Mouse (Mus musculus): ENCODE measurements around the gene Gfod2. TPM values are rescaled to one million over a fixed set of nuclear protein-coding genes. Genes with fewer than 3 reads are reported as not detected.

Gene Gfod2
- 34.7 and 36.6 TPM in 2 replicates for polyA plus RNA-seq (2016; fragmentation: Nextera tagmentation; extraction: Ambion mirVana)

DNA sequence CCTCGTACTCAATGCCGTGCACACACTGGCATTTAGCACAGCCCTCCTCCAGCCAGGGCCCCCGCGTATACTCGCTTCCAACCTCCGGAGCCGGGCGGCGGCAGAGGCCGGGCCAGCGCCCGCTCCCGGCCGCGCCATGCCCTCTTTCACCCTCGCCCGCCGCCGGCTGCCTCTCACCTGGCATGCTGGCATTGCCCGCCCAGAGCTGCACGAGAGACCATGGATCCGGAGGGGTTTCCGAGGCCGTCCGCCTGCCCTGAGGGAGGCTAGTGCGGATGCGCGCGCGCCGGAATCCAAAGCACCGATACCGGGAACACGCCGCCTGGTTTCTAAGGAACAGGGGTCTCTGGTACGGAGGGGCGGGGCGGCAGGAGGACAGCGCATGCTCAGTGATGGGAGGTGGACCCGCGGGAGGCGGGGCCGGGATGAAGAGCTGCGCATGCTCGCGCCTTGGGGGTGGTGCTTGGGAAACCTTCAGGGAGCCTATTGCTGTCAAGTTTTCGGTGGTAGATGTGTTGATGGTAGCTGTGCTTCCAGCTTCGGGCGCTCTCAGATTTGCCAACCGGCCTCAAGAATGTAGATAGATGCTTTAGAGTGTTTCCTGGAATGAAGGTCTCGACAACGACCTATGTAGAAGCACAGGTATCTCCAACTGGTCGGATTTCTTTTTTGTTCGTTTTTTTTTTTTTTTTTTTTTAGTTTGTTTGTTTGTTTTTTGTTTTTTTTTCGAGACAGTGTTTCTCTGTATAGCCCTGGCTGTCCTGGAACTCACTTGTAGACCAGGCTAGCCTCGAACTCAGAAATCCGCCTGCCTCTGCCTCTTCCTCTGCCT, at the start of gene Gfod2:
Gene Gfod2, minus strand, starts transcription at position 388 of the 832 bp plus-strand sequence.
- peak; percentile 99 for DNase-seq (ENCODE audit: low spot score)
- no peaks in the 10 kb centered on the region for H3K27me3 ChIP-seq (replicated peaks; ENCODE audit: low read depth, poor library complexity, severe bottlenecking)
- WGBS, result 5% methylated on average over 57 of the region's 57 CpGs

DNA sequence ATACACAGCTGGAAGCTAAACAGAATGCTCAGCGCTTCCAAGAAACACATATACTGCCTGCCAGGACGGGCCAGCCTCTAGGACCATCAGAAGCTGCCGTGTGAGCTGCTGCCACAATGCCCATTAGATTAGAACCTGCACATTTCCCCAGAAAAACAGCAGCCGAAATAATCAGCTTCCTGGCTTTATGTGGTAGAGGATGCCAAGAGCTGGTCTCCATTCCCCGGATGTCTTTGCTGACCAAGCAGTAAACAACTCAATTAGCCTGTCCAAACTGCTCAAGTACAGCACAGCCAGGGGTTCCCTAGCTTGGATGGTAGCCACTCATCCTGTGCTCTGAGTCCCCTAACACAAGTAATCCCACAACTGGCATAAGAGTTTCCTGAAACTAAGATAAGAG, 49.3 kb upstream of the Gfod2 start:
- Histone ChIP-seq H3K4me3 (no peak overlapping the region), H3K4me1 (no peaks in the 10 kb centered on the region), H3K9me3 (no peaks in the 10 kb centered on the region), H3K27me3 (replicated peaks; ENCODE audit: low read depth, poor library complexity, severe bottlenecking) (no peaks in the 10 kb centered on the region), H3K36me3 (replicated peaks) (peaks cover 68% of the 10 kb centered on the region), H3K27ac (replicated peaks) (no peak overlapping the region)
- 91% methylated on average over 5 of the region's 5 CpGs for WGBS
- no peak for DNase-seq (ENCODE audit: low spot score)

More for the DNA sequence above, at the start of gene Gfod2:
- peak within 1 kb of the TSS; percentile 91 for H3K27ac ChIP-seq (replicated peaks)
- peaks cover 12% of the 10 kb centered on the region for H3K4me1 ChIP-seq
- peaks cover 15% of the 10 kb centered on the region for H3K36me3 ChIP-seq (replicated peaks)
- no peaks in the 10 kb centered on the region for H3K9me3 ChIP-seq
- peak within 1 kb of the TSS; percentile 98 for H3K4me3 ChIP-seq

DNA sequence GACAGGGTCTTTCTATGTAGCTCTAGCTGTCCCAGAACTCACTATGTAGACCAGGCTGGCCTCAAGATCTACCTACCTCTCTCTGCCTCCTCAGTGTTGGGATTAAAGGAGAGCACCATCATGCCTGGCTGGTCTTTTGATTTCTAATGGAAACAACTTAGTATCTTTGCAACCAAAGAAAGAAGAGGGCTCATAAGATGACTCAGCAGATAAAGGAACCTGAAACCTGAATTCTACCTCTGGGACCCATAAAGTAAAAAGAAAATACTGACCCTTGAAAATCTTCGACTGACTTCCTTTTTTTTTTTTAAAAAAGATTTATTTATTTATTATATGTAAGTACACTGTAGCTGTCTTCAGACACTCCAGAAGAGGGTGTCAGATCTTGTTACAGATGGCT, 47.5 kb upstream of the Gfod2 start:
- peaks cover 57% of the 10 kb centered on the region for H3K36me3 ChIP-seq (replicated peaks)

DNA sequence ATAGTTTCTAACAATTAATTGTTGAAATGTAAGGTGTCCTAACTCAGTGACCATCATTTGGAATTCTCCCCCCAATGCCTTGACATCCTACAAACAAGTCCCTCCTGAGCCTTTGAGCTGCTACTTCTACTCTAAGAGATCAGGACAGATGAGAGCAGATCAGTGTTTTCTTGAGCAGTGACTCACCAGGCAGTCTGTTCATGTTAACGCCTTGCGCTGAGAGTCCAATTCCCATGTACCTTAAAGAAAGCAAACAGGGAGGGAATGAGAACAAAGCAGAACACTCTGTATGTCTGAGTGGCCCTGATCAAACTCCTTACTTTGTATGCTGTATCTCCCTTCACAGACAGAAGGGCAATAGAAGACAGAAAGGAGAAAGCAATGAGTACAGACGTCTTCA, 46.9 kb upstream of the Gfod2 start:
- Histone ChIP-seq H3K9me3 (no peaks in the 10 kb centered on the region), H3K27ac (replicated peaks) (no peak overlapping the region), H3K36me3 (replicated peaks) (peaks cover 51% of the 10 kb centered on the region), H3K4me3 (no peak overlapping the region), H3K4me1 (no peaks in the 10 kb centered on the region), H3K27me3 (replicated peaks; ENCODE audit: low read depth, poor library complexity, severe bottlenecking) (no peaks in the 10 kb centered on the region)
- DNase-seq (ENCODE audit: low spot score), result no peak
- 85% methylated on average over 3 of the region's 3 CpGs for WGBS

More for the DNA sequence above, 47.5 kb upstream of the Gfod2 start:
- Histone ChIP-seq H3K9me3 (no peaks in the 10 kb centered on the region), H3K27me3 (replicated peaks; ENCODE audit: low read depth, poor library complexity, severe bottlenecking) (no peaks in the 10 kb centered on the region), H3K4me1 (no peaks in the 10 kb centered on the region), H3K4me3 (no peak overlapping the region), H3K27ac (replicated peaks) (no peak overlapping the region)
- no peak for DNase-seq (ENCODE audit: low spot score)
- WGBS, result 87% methylated on average over 1 of the region's 1 CpGs

DNA sequence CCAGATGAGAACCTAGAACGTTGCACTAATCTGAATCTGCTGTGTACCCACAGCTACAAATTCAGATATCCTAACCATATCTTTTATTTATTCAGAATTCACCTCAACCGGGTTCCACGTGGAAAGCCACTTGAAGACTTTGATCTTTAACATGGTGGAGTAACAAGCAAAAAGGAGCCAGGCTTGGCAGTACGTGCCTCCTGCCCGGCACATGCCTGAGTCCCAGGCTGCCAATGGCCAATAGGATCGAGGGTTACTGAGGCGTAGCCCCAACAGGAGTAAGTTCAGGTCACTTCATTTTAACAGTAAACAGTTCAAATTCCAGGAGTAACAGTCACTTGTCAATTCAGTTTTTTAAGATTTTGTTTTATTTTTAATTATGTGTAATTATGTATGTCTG, 46.3 kb upstream of the Gfod2 start:
- 93% methylated on average over 7 of the region's 7 CpGs for WGBS
- Histone ChIP-seq H3K27ac (replicated peaks) (no peak overlapping the region), H3K4me3 (no peak overlapping the region), H3K36me3 (replicated peaks) (peaks cover 54% of the 10 kb centered on the region), H3K9me3 (no peaks in the 10 kb centered on the region), H3K4me1 (no peaks in the 10 kb centered on the region), H3K27me3 (replicated peaks; ENCODE audit: low read depth, poor library complexity, severe bottlenecking) (no peaks in the 10 kb centered on the region)
- DNase-seq (ENCODE audit: low spot score), result no peak

DNA sequence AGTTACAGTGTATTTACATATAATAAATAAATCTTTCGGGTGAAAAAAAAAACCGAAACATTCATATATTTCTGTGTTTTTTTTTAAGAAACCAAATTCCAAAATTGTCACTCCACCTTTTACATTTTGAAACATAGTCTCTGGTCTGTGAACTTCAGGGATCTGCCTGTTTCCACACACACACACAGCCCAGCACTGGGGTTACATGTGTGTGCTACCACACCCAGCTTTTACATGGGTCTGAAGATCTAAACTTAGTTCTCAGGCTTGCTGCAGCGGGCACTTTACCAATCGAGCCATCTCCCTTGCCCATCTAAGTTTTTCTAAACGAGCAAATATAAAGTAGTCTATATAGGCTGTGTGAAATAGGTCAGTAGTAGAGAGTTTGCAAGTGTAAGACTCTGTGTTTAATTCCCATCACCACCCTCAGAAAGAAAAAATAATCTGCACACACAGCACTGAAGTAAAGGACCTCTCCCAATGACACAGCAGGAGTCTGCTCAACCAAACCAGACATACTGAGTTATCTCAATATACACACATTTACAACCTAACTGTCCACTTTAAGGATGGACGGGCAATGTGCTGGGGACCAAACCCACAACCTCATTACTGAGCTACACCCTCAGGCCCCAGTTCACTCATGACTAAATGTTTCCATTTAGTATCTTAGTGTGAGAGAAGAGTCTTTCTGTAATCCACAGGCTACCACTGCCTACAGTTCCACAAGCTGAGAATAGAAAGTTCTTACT, 42.9 kb upstream of the Gfod2 start:
- H3K9me3 ChIP-seq, result no peaks in the 10 kb centered on the region
- DNase-seq (ENCODE audit: low spot score), result no peak
- 93% methylated on average over 6 of the region's 6 CpGs for WGBS
- H3K27ac ChIP-seq (replicated peaks), result no peak overlapping the region
- peaks cover 9% of the 10 kb centered on the region for H3K4me1 ChIP-seq
- peaks cover 54% of the 10 kb centered on the region for H3K36me3 ChIP-seq (replicated peaks)
- H3K27me3 ChIP-seq (replicated peaks; ENCODE audit: low read depth, poor library complexity, severe bottlenecking), result no peaks in the 10 kb centered on the region
- no peak overlapping the region for H3K4me3 ChIP-seq

- no peaks in the 10 kb centered on the region for H3K9me3 ChIP-seq
- DNase-seq (ENCODE audit: low spot score), result peak; percentile 27
- H3K36me3 ChIP-seq (replicated peaks), result peaks cover 50% of the 10 kb centered on the region
- WGBS, result 80% methylated on average over 8 of the region's 8 CpGs
- no peak overlapping the region for H3K4me3 ChIP-seq
- H3K27ac ChIP-seq (replicated peaks), result 0 out of 2 replicates have a peak overlapping the region, but pooled peaks have one; percentile 15
- H3K27me3 ChIP-seq (replicated peaks; ENCODE audit: low read depth, poor library complexity, severe bottlenecking), result no peaks in the 10 kb centered on the region
- peaks cover 12% of the 10 kb centered on the region for H3K4me1 ChIP-seq
These were observed 40.8 kb upstream of the Gfod2 start for GRCm38 (mm10) chr8:105799091-105799812.

GRCm38 (mm10) chr8:105798408-105798807, 39.9 kb upstream of the Gfod2 start:
- 88% methylated on average over 5 of the region's 5 CpGs for WGBS
- H3K4me1 ChIP-seq, result peaks cover 19% of the 10 kb centered on the region
- no peak overlapping the region for H3K4me3 ChIP-seq
- no peaks in the 10 kb centered on the region for H3K27me3 ChIP-seq (replicated peaks; ENCODE audit: low read depth, poor library complexity, severe bottlenecking)
- DNase-seq (ENCODE audit: low spot score), result no peak
- 0 out of 2 replicates have a peak overlapping the region, but pooled peaks have one; percentile 15 for H3K27ac ChIP-seq (replicated peaks)
- H3K36me3 ChIP-seq (replicated peaks), result peaks cover 56% of the 10 kb centered on the region
- H3K9me3 ChIP-seq, result no peaks in the 10 kb centered on the region

DNA sequence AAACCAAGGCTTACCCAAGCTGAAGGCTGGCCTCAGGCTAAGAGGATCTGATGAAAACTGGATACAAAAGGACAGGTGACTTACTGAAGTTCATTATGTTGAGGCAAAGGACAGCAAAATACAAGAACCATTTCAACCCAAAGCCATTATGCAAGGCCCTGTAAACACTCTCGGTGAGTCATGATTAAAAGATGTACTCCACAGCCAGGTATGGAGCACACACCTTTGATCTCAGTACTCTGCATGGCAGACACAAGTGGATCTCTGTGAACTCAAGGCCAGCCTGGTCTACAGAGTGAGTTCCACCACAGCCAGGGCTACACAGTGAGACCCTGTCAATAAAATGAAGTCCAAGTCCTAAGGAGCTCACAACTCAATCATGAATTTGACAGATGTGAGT, 37.3 kb upstream of the Gfod2 start:
- Histone ChIP-seq H3K9me3 (no peaks in the 10 kb centered on the region), H3K27ac (replicated peaks) (no peak overlapping the region), H3K27me3 (replicated peaks; ENCODE audit: low read depth, poor library complexity, severe bottlenecking) (no peaks in the 10 kb centered on the region), H3K4me3 (no peak overlapping the region), H3K36me3 (replicated peaks) (peaks cover 55% of the 10 kb centered on the region), H3K4me1 (peaks cover 21% of the 10 kb centered on the region)
- no peak for DNase-seq (ENCODE audit: low spot score)
- 98% methylated on average over 1 of the region's 1 CpGs for WGBS

GRCm38 (mm10) chr8:105794009-105794598, 35.6 kb upstream of the Gfod2 start:
- DNase-seq (ENCODE audit: low spot score), result no peak
- Histone ChIP-seq H3K27me3 (replicated peaks; ENCODE audit: low read depth, poor library complexity, severe bottlenecking) (no peaks in the 10 kb centered on the region), H3K36me3 (replicated peaks) (peaks cover 60% of the 10 kb centered on the region), H3K9me3 (no peaks in the 10 kb centered on the region), H3K27ac (replicated peaks) (no peak overlapping the region), H3K4me3 (no peak overlapping the region), H3K4me1 (peaks cover 16% of the 10 kb centered on the region)
- WGBS, result 89% methylated on average over 3 of the region's 3 CpGs

- no peaks in the 10 kb centered on the region for H3K9me3 ChIP-seq
- DNase-seq (ENCODE audit: low spot score), result no peak
- peaks cover 60% of the 10 kb centered on the region for H3K36me3 ChIP-seq (replicated peaks)
- no peaks in the 10 kb centered on the region for H3K27me3 ChIP-seq (replicated peaks; ENCODE audit: low read depth, poor library complexity, severe bottlenecking)
- peaks cover 11% of the 10 kb centered on the region for H3K4me1 ChIP-seq
- H3K4me3 ChIP-seq, result no peak overlapping the region
- no peak overlapping the region for H3K27ac ChIP-seq (replicated peaks)
- WGBS, result 100% methylated on average over 1 of the region's 1 CpGs
These were observed 34.9 kb upstream of the Gfod2 start for GRCm38 (mm10) chr8:105793331-105793730.

DNA sequence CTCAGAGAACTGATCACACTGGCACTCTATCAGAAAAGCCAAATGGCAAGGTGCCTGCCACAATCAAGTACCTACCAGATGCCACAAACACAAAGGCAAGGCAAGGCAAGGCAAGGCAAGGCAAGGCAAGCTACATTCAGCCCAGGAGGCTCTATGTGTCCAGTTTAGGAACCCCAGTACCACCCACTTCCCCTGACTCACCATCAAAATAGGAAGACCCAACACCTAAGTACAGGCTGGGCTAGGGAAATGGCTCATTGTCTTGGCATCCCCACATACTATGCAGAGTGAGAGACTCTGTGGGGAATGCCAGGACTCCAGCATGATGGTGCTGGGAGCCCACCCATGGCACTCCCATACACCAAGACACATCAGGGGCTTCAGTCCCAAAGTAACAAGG, 31.2 kb upstream of the Gfod2 start:
- Histone ChIP-seq H3K4me3 (no peak overlapping the region), H3K27me3 (replicated peaks; ENCODE audit: low read depth, poor library complexity, severe bottlenecking) (no peaks in the 10 kb centered on the region), H3K9me3 (no peaks in the 10 kb centered on the region), H3K27ac (replicated peaks) (no peak overlapping the region), H3K36me3 (replicated peaks) (peaks cover 72% of the 10 kb centered on the region), H3K4me1 (peaks cover 17% of the 10 kb centered on the region)
- no peak for DNase-seq (ENCODE audit: low spot score)
